Mouse (Mus musculus): ENCODE measurements around the gene Arpc5l. TPM values are rescaled to one million over a fixed set of nuclear protein-coding genes. Genes with fewer than 3 reads are reported as not detected.

Gene Arpc5l
- 106 and 121 TPM in 2 replicates for polyA plus RNA-seq (2012; rRNA removed)

DNA sequence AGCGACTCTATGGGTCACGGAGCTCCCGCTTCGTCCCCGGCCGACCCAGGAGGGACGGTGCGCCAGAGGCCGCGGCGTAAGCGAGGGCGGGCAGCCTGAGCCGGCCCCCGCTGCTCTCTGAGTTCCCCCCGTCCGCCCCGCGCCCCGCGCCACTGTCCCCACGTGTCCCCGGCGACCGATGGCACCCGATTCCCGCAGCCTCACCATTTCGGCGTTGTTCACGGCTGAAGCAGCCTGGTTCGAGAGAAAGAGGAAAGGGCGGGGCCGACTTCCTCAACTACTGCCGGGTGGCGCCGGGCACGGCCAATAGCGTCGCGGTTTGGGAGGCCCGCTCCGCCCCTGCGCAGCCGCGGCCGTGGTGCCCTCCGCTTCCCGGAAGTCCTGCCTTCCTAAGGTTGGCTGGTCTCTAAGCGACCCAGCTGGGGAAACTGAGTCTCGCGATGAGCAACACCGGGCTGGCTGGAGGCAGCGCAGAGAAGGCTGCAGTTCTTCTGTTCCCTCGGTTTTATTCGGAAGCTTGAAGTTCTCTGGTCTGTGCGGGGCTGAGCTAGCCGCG, at the start of gene Arpc5l:
Arpc5l (plus strand) TSS at position 469 of the 556 bp plus-strand sequence.
- peak within 1 kb of the TSS; percentile 93 for H3K4me3 ChIP-seq (replicated peaks; ENCODE audit: insufficient read depth, low read depth, low read length)
- H3K27ac ChIP-seq (ENCODE audit: insufficient read depth, low read length): peak within 1 kb of the TSS; percentile 2; the same call in 1 of the 2 replicates
- peaks cover 7% of the 10 kb centered on the region for H3K4me1 ChIP-seq (ENCODE audit: control insufficient read depth, insufficient read depth, low read length)
- peak; percentile 90 to 92 for DNase-seq
- H3K27me3 ChIP-seq (ENCODE audit: control insufficient read depth, insufficient read depth, low read length): no peaks in the 10 kb centered on the region
- WGBS: 1% methylated on average over 58 of the region's 58 CpGs
- TF ChIP-seq CTCF (IDR thresholded peaks at IDR 0.05; ENCODE audit: borderline replicate concordance, insufficient read depth, low read depth, low read length): no peak
- TF ChIP-seq POLR2A (IDR thresholded peaks at IDR 0.05; ENCODE audit: borderline replicate concordance, insufficient read depth, low read length): peak; percentile 73

- 44% methylated on average over 2 of the region's 2 CpGs for WGBS
- no peak for DNase-seq
- H3K27me3 ChIP-seq (ENCODE audit: control insufficient read depth, insufficient read depth, low read length): no peaks in the 10 kb centered on the region
Measured at GRCm38 (mm10) chr2:38956062-38956461, 49.1 kb upstream of the Arpc5l start.

GRCm38 (mm10) chr2:38957671-38958223, 47.4 kb upstream of the Arpc5l start:
- no peak for DNase-seq
- Histone ChIP-seq H3K27me3 (ENCODE audit: control insufficient read depth, insufficient read depth, low read length) (no peaks in the 10 kb centered on the region), H3K4me1 (ENCODE audit: control insufficient read depth, insufficient read depth, low read length) (no peaks in the 10 kb centered on the region), H3K27ac (ENCODE audit: insufficient read depth, low read length) (no peak overlapping the region), H3K4me3 (replicated peaks; ENCODE audit: insufficient read depth, low read depth, low read length) (no peak overlapping the region)
- TF ChIP-seq CTCF (IDR thresholded peaks at IDR 0.05; ENCODE audit: borderline replicate concordance, insufficient read depth, low read depth, low read length): no peak
- TF ChIP-seq POLR2A (IDR thresholded peaks at IDR 0.05; ENCODE audit: borderline replicate concordance, insufficient read depth, low read length): no peak
- 84% methylated on average over 5 of the region's 5 CpGs for WGBS

More at GRCm38 (mm10) chr2:38956062-38956461, 49.1 kb upstream of the Arpc5l start:
- no peak overlapping the region for H3K27ac ChIP-seq (ENCODE audit: insufficient read depth, low read length)
- H3K4me1 ChIP-seq (ENCODE audit: control insufficient read depth, insufficient read depth, low read length): no peaks in the 10 kb centered on the region
- TF ChIP-seq POLR2A (IDR thresholded peaks at IDR 0.05; ENCODE audit: borderline replicate concordance, insufficient read depth, low read length): no peak
- TF ChIP-seq CTCF (IDR thresholded peaks at IDR 0.05; ENCODE audit: borderline replicate concordance, insufficient read depth, low read depth, low read length): no peak
- H3K4me3 ChIP-seq (replicated peaks; ENCODE audit: insufficient read depth, low read depth, low read length): no peak overlapping the region

GRCm38 (mm10) chr2:38964198-38964597, 41.0 kb upstream of the Arpc5l start:
- WGBS: 44% methylated on average over 4 of the region's 4 CpGs
- no peak overlapping the region for H3K4me3 ChIP-seq (replicated peaks; ENCODE audit: insufficient read depth, low read depth, low read length)
- H3K4me1 ChIP-seq (ENCODE audit: control insufficient read depth, insufficient read depth, low read length): no peaks in the 10 kb centered on the region
- no peaks in the 10 kb centered on the region for H3K27me3 ChIP-seq (ENCODE audit: control insufficient read depth, insufficient read depth, low read length)
- DNase-seq: no peak
- no peak for TF ChIP-seq POLR2A (IDR thresholded peaks at IDR 0.05; ENCODE audit: borderline replicate concordance, insufficient read depth, low read length)
- TF ChIP-seq CTCF (IDR thresholded peaks at IDR 0.05; ENCODE audit: borderline replicate concordance, insufficient read depth, low read depth, low read length): no peak
- no peak overlapping the region for H3K27ac ChIP-seq (ENCODE audit: insufficient read depth, low read length)

DNA sequence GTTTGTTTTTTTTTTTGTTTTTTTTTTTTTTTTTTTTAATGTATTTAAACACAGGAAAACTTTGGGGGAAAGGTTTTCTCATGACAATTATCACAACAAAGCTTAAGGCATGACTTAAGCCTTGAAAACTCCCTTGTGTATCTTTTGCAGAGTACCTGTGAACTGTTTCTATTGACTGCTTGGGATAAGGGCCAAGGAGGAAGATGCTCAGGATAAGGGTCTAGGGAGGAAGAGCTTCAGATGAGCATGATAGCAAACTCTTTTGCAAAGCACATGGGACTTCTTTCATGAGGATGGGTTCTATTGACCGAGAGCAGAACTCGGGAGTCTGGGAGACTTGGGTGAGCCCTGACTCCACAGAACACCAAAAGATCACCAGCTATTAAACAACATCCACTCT, 35.5 kb upstream of the Arpc5l start:
- WGBS: 96% methylated on average over 2 of the region's 2 CpGs
- DNase-seq: no peak
- H3K27me3 ChIP-seq (ENCODE audit: control insufficient read depth, insufficient read depth, low read length): no peaks in the 10 kb centered on the region
- H3K4me1 ChIP-seq (ENCODE audit: control insufficient read depth, insufficient read depth, low read length): no peaks in the 10 kb centered on the region
- no peak overlapping the region for H3K4me3 ChIP-seq (replicated peaks; ENCODE audit: insufficient read depth, low read depth, low read length)
- TF ChIP-seq POLR2A (IDR thresholded peaks at IDR 0.05; ENCODE audit: borderline replicate concordance, insufficient read depth, low read length) (no peak), CTCF (IDR thresholded peaks at IDR 0.05; ENCODE audit: borderline replicate concordance, insufficient read depth, low read depth, low read length) (no peak)
- no peak overlapping the region for H3K27ac ChIP-seq (ENCODE audit: insufficient read depth, low read length)

- no peaks in the 10 kb centered on the region for H3K27me3 ChIP-seq (ENCODE audit: control insufficient read depth, insufficient read depth, low read length)
- no peak for TF ChIP-seq CTCF (IDR thresholded peaks at IDR 0.05; ENCODE audit: borderline replicate concordance, insufficient read depth, low read depth, low read length)
- TF ChIP-seq POLR2A (IDR thresholded peaks at IDR 0.05; ENCODE audit: borderline replicate concordance, insufficient read depth, low read length): no peak
- 58% methylated on average over 5 of the region's 5 CpGs for WGBS
- no peak overlapping the region for H3K27ac ChIP-seq (ENCODE audit: insufficient read depth, low read length)
- no peak for DNase-seq
- H3K4me3 ChIP-seq (replicated peaks; ENCODE audit: insufficient read depth, low read depth, low read length): no peak overlapping the region
- H3K4me1 ChIP-seq (ENCODE audit: control insufficient read depth, insufficient read depth, low read length): no peaks in the 10 kb centered on the region
Measured at GRCm38 (mm10) chr2:38970057-38970456, 35.1 kb upstream of the Arpc5l start.

DNA sequence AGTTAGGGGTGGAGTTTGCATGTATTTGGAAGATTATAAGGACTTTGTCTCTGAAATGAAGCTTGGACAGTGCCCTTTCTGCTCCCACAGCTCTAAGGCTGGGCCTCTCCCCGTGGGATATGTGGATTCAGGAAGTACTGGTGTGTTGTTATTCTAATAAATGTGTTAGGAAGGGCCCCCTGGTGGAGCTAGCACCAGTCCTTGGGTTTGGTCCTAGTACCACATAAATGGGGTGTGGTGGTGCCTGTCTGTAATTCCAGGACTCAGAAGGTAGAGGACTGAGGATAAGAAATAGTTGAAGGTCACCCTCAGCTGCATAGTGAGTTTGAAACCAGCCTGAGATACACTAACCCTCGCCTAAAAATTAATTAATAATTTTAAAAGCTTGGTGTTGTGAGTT, 31.9 kb upstream of the Arpc5l start:
- TF ChIP-seq POLR2A (IDR thresholded peaks at IDR 0.05; ENCODE audit: borderline replicate concordance, insufficient read depth, low read length): no peak
- TF ChIP-seq CTCF (IDR thresholded peaks at IDR 0.05; ENCODE audit: borderline replicate concordance, insufficient read depth, low read depth, low read length): no peak
- H3K4me3 ChIP-seq (replicated peaks; ENCODE audit: insufficient read depth, low read depth, low read length): no peak overlapping the region
- no peaks in the 10 kb centered on the region for H3K27me3 ChIP-seq (ENCODE audit: control insufficient read depth, insufficient read depth, low read length)
- 37% methylated on average over 2 of the region's 2 CpGs for WGBS
- H3K4me1 ChIP-seq (ENCODE audit: control insufficient read depth, insufficient read depth, low read length): no peaks in the 10 kb centered on the region
- H3K27ac ChIP-seq (ENCODE audit: insufficient read depth, low read length): no peak overlapping the region
- DNase-seq: no peak

GRCm38 (mm10) chr2:38973701-38974100, 31.4 kb upstream of the Arpc5l start:
- Histone ChIP-seq H3K27me3 (ENCODE audit: control insufficient read depth, insufficient read depth, low read length) (no peaks in the 10 kb centered on the region), H3K4me1 (ENCODE audit: control insufficient read depth, insufficient read depth, low read length) (no peaks in the 10 kb centered on the region), H3K27ac (ENCODE audit: insufficient read depth, low read length) (no peak overlapping the region), H3K4me3 (replicated peaks; ENCODE audit: insufficient read depth, low read depth, low read length) (no peak overlapping the region)
- no peak for TF ChIP-seq POLR2A (IDR thresholded peaks at IDR 0.05; ENCODE audit: borderline replicate concordance, insufficient read depth, low read length)
- TF ChIP-seq CTCF (IDR thresholded peaks at IDR 0.05; ENCODE audit: borderline replicate concordance, insufficient read depth, low read depth, low read length): no peak
- 35% methylated on average over 7 of the region's 7 CpGs for WGBS
- no peak for DNase-seq
